ENCODE assay signal across 8 mouse cellular contexts in genomic region chr14:52304644-52305271, GRCm38 (mm10). TPM values are rescaled to one million over a fixed set of nuclear protein-coding genes. Genes with fewer than 3 reads are reported as not detected.
DNase-seq lines count a peak whose midpoint lies in the region; ATAC-seq lines count a peak whose summit lies in the region.

TSS of gene Mettl3 (minus strand) at chr14:52305128.

- no peaks in the 10 kb centered on the region for H3K27me3 ChIP-seq in lung, embryonic 16.5 days (ENCODE audit: control insufficient read depth, insufficient read depth, low read depth, low read length)

- H3K27ac ChIP-seq in lung, embryonic 16.5 days (ENCODE audit: low read length) = peak within 1 kb of the TSS; percentile 99

- peak within 1 kb of the TSS; percentile 83 for H3K9ac ChIP-seq in lung, embryonic 16.5 days (ENCODE audit: low read length)

- peaks cover 5% of the 10 kb centered on the region for H3K4me1 ChIP-seq in lung, embryonic 16.5 days (replicated peaks; ENCODE audit: control insufficient read depth, insufficient read depth, low read length)

- DNase-seq in MEL-GATA-1-ER (ENCODE audit: extremely low read depth, low read depth) = peak; percentile 91
- peak; percentile 86 for DNase-seq in cerebellum, adult 8-10 months
- peak; percentile 94 for DNase-seq in forelimb bud, embryonic 11.5 days (ENCODE audit: low read depth, low spot score)
- peak; percentile 89 for DNase-seq in layer of hippocampus, adult 9-10 months (ENCODE audit: low spot score)
- DNase-seq in ovary, postnatal 10 days (ENCODE audit: low spot score) = peak; percentile 79
- DNase-seq in thymus, postnatal 10 days (ENCODE audit: low spot score in 2 of 2) = peak; percentile 78 to 86

- peak within 1 kb of the TSS; percentile 81 for H3K4me2 ChIP-seq in lung, embryonic 16.5 days (ENCODE audit: low read depth, low read length)

- H3K9me3 ChIP-seq in lung, embryonic 16.5 days (ENCODE audit: control insufficient read depth, low read length) = no peaks in the 10 kb centered on the region

- H3K36me3 ChIP-seq in lung, embryonic 16.5 days (ENCODE audit: control insufficient read depth, insufficient read depth, low read length) = peaks cover 4% of the 10 kb centered on the region

- peak; percentile 95 to 96 for ATAC-seq in hematopoietic stem cell, adult 5-6 weeks (replicated peaks in 1 of 2; ENCODE audit: insufficient read depth in 1 of 2, low FRiP score in 2 of 2, low TSS enrichment in 1 of 2, low read depth in 1 of 2, poor library complexity in 2 of 2, severe bottlenecking in 2 of 2)
- peak; percentile 96 for ATAC-seq in lung, embryonic 16.5 days (ENCODE audit: low read depth)

- WGBS in lung, embryonic 16.5 days = under 1% methylated on average over 46 of the region's 46 CpGs

- H3K4me3 ChIP-seq in lung, embryonic 16.5 days (ENCODE audit: low read length) = peak within 1 kb of the TSS; percentile 84

RNA-seq across cellular contexts. Expression of gene Mettl3, which starts in this region (rescaled TPM):
- 60.1 and 97.6 TPM in 2 replicates for total RNA-seq in hematopoietic stem cell, adult 5-6 weeks (2017)
- 42.3 and 46.1 TPM in 2 replicates for polyA plus RNA-seq in lung, embryonic 16.5 days (2015; fragmentation: Nextera tagmentation; extraction: Ambion mirVana)

Comparison
In these comparisons a context has a peak if more than half of its experiments do, and no peak if none do; other contexts are left out.
1. Peak in every context shown above with its lines: DNase-seq, ATAC-seq, H3K4me3 ChIP-seq and H3K27ac ChIP-seq.